Mouse (Mus musculus) MEL (cell line): ENCODE measurements around the gene Wt1. TPM values are rescaled to one million over a fixed set of nuclear protein-coding genes. Genes with fewer than 3 reads are reported as not detected.

Experiments used
- DNase-seq: peaks from one replicate; pipeline ENCODE4 v3.0.0; 2011; ENCODE audit warnings: low read depth, low spot score
- H3K27ac ChIP-seq: 2 replicates; pipeline ENCODE4 v1.5.1; 2012; ENCODE audit warnings: low read depth, mild to moderate bottlenecking, control low read depth, low read length, moderate library complexity; ENCODE audit not compliant: control insufficient read depth
- H3K27me3 ChIP-seq, 2 experiments: fragments of 150-350 bp in 1 of 2; sonication (generic) in 1 of 2; 2 replicates each; pipeline ENCODE4 v1.6.1; 2012; ENCODE audit warnings: low read length in 2 of 2, mild to moderate bottlenecking in 2 of 2, improper control_type of control experiment in 1 of 2, moderate library complexity in 1 of 2; ENCODE audit not compliant: insufficient read depth in 2 of 2, control insufficient read depth in 1 of 2
- H3K36me3 ChIP-seq, 2 experiments: 2 replicates each; pipeline ENCODE4 v1.6.1; 2012 to 2014; ENCODE audit warnings: low read length in 2 of 2, improper control_type of control experiment in 1 of 2, inconsistent platforms in 1 of 2, mild to moderate bottlenecking in 1 of 2; ENCODE audit not compliant: insufficient read depth in 2 of 2, control insufficient read depth in 1 of 2
- H3K4me1 ChIP-seq, 2 experiments: fragments of 150-350 bp in 1 of 2; sonication (generic) in 1 of 2; 2 replicates each; pipeline ENCODE4 v1.6.1; 2012; ENCODE audit warnings: low read length in 2 of 2, improper control_type of control experiment in 1 of 2, mild to moderate bottlenecking in 1 of 2; ENCODE audit not compliant: insufficient read depth in 2 of 2, control insufficient read depth in 1 of 2
- H3K4me3 ChIP-seq, 2 experiments: fragments of 150-350 bp in 1 of 2; sonication (generic) in 1 of 2; 2 replicates each; pipeline ENCODE4 v1.5.1; 2012; ENCODE audit warnings: low read depth in 2 of 2, low read length in 2 of 2, mild to moderate bottlenecking in 2 of 2, moderate library complexity in 2 of 2, control low read depth in 1 of 2, improper control_type of control experiment in 1 of 2; ENCODE audit not compliant: control insufficient read depth in 1 of 2, insufficient read depth in 1 of 2
- H3K79me2 ChIP-seq: 2 replicates; pipeline ENCODE4 v1.6.1; 2012; ENCODE audit warnings: mild to moderate bottlenecking, low read length, moderate library complexity; ENCODE audit not compliant: control insufficient read depth, poor library complexity, insufficient read depth
- H3K9ac ChIP-seq: 2 replicates; pipeline ENCODE4 v1.6.1; 2012; ENCODE audit warnings: low read depth, mild to moderate bottlenecking, control low read depth, low read length, moderate library complexity; ENCODE audit not compliant: control insufficient read depth, poor library complexity, severe bottlenecking
- H3K9me3 ChIP-seq: fragments of 150-350 bp; sonication (generic); replicated peaks from 2 replicates; pipeline ENCODE4 v1.6.1; 2012; ENCODE audit warnings: mild to moderate bottlenecking, low read length, improper control_type of control experiment, moderate library complexity; ENCODE audit not compliant: insufficient read depth
- CHD2 ChIP-seq: IDR thresholded peaks from 2 replicates; pipeline ENCODE4 v1.6.1; 2011; ENCODE audit warnings: low read length, improper control_type of control experiment
- GATA1 ChIP-seq: IDR thresholded peaks from 2 replicates; pipeline ENCODE4 v1.6.1; 2011; ENCODE audit warnings: low read depth, low read length, improper control_type of control experiment
- JUND ChIP-seq: IDR thresholded peaks from 2 replicates; pipeline ENCODE4 v1.6.1; 2011; ENCODE audit warnings: low read depth, mild to moderate bottlenecking, improper control_type of control experiment, low read length
- MAFK ChIP-seq: IDR thresholded peaks from 2 replicates; pipeline ENCODE4 v1.6.1; 2011; ENCODE audit warnings: low read depth, mild to moderate bottlenecking, low read length, improper control_type of control experiment, borderline replicate concordance
- MAX ChIP-seq: IDR thresholded peaks from 2 replicates; pipeline ENCODE4 v1.6.1; 2011; ENCODE audit warnings: low read length, improper control_type of control experiment
- MAZ ChIP-seq: IDR thresholded peaks from 2 replicates; pipeline ENCODE4 v1.6.1; 2012; ENCODE audit warnings: low read depth, mild to moderate bottlenecking, inconsistent platforms, low read length, improper control_type of control experiment
- MEF2A ChIP-seq: IDR thresholded peaks from 2 replicates; pipeline ENCODE4 v1.6.1; 2014; ENCODE audit warnings: low read depth, mild to moderate bottlenecking, inconsistent platforms, low read length, improper control_type of control experiment; ENCODE audit not compliant: poor library complexity, insufficient replicate concordance, severe bottlenecking; ENCODE audit errors: extremely low read depth
- NELFE ChIP-seq: IDR thresholded peaks from 2 replicates; pipeline ENCODE4 v1.6.1; 2011; ENCODE audit warnings: low read depth, low read length, improper control_type of control experiment
- POLR2AphosphoS2 ChIP-seq: IDR thresholded peaks from 2 replicates; pipeline ENCODE4 v1.6.1; 2011; ENCODE audit warnings: low read length, improper control_type of control experiment
- RCOR1 ChIP-seq: IDR thresholded peaks from 2 replicates; pipeline ENCODE4 v1.6.1; 2012; ENCODE audit warnings: low read depth, mild to moderate bottlenecking, inconsistent platforms, low read length, improper control_type of control experiment
- SIN3A ChIP-seq: IDR thresholded peaks from 2 replicates; pipeline ENCODE4 v1.6.1; 2012; ENCODE audit warnings: low read length, improper control_type of control experiment, inconsistent platforms
- USF1 ChIP-seq: IDR thresholded peaks from 2 replicates; pipeline ENCODE4 v1.6.1; 2014; ENCODE audit warnings: low read depth, mild to moderate bottlenecking, inconsistent platforms, low read length, improper control_type of control experiment, moderate library complexity
- ZC3H11A ChIP-seq: IDR thresholded peaks from 2 replicates; pipeline ENCODE4 v1.6.1; 2012; ENCODE audit warnings: low read depth, mild to moderate bottlenecking, inconsistent platforms, low read length, improper control_type of control experiment
- ZKSCAN1 ChIP-seq: IDR thresholded peaks from 2 replicates; pipeline ENCODE4 v1.6.1; 2012; ENCODE audit warnings: low read depth, mild to moderate bottlenecking, inconsistent platforms, low read length, improper control_type of control experiment, moderate library complexity
- ZMIZ1 ChIP-seq: IDR thresholded peaks from 2 replicates; pipeline ENCODE4 v1.6.1; 2012; ENCODE audit warnings: low read depth, mild to moderate bottlenecking, inconsistent platforms, low read length, improper control_type of control experiment, moderate library complexity
- ZNF384 ChIP-seq: IDR thresholded peaks from 2 replicates; pipeline ENCODE4 v1.6.1; 2012; ENCODE audit warnings: low read depth, mild to moderate bottlenecking, inconsistent platforms, low read length, improper control_type of control experiment
- polyA plus RNA-seq, 2 experiments: library from polyadenylated mRNA; stranded (reverse) in 1 of 2; unstranded in 1 of 2; fragments of >175 nt in 1 of 2; fragments of >200 nt in 1 of 2; gene quantifications; 2 replicates each; pipeline versions ENCODE4 v1.2.1 to v1.2.4; 2012; ENCODE audit warnings: low replicate concordance in 2 of 2, low read depth in 1 of 2; ENCODE audit not compliant: insufficient read length in 2 of 2, insufficient read depth in 1 of 2, missing spikeins in 1 of 2
- total RNA-seq: library from RNA; depleted of rRNA; stranded (reverse); fragments of 300-350 nt; gene quantifications from 2 replicates; pipeline ENCODE4 v1.2.3, GENCODE M21; 2012

Wt1 gene
- total and polyA plus RNA-seq, 3 experiments: not detected

DNA sequence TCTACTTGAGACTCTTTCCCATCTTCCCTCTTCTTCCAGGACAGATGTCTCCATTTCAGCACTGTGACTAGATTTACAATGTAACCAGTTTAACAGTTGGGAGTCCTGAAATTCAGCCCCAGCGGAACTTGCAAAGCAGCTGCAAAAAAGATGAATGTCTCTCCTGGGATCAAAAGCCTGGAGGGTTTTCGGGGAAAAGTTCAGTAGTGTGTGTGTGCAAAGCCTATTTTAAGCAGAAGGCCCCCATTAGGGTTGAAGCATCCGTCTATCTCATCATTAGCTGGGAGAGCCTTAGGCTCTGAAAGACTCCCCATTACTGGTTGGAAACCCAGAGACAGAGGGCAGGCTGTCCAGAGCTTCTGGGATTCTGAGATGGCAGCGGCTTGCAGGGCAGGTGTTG lies 37.2 kb upstream of the Wt1 start:
- no peak overlapping the region for H3K27ac ChIP-seq
- no peaks in the 10 kb centered on the region for H3K9me3 ChIP-seq
- no peak for DNase-seq
- TF ChIP-seq ZNF384 (no peak), USF1 (no peak), MAZ (no peak), CHD2 (no peak), JUND (no peak), ZKSCAN1 (no peak), MAFK (no peak), NELFE (no peak), POLR2AphosphoS2 (no peak), ZMIZ1 (no peak), MAX (no peak), ZC3H11A (no peak), GATA1 (no peak)
- H3K4me3 ChIP-seq: no peak overlapping the region
- no peaks in the 10 kb centered on the region for H3K4me1 ChIP-seq
- H3K27me3 ChIP-seq: peaks cover 0 to 4% of the 10 kb centered on the region in 2 experiments; a peak in 2 of 4 replicates
- no peaks in the 10 kb centered on the region for H3K79me2 ChIP-seq
- no peak overlapping the region for H3K9ac ChIP-seq
- no peaks in the 10 kb centered on the region for H3K36me3 ChIP-seq

DNA sequence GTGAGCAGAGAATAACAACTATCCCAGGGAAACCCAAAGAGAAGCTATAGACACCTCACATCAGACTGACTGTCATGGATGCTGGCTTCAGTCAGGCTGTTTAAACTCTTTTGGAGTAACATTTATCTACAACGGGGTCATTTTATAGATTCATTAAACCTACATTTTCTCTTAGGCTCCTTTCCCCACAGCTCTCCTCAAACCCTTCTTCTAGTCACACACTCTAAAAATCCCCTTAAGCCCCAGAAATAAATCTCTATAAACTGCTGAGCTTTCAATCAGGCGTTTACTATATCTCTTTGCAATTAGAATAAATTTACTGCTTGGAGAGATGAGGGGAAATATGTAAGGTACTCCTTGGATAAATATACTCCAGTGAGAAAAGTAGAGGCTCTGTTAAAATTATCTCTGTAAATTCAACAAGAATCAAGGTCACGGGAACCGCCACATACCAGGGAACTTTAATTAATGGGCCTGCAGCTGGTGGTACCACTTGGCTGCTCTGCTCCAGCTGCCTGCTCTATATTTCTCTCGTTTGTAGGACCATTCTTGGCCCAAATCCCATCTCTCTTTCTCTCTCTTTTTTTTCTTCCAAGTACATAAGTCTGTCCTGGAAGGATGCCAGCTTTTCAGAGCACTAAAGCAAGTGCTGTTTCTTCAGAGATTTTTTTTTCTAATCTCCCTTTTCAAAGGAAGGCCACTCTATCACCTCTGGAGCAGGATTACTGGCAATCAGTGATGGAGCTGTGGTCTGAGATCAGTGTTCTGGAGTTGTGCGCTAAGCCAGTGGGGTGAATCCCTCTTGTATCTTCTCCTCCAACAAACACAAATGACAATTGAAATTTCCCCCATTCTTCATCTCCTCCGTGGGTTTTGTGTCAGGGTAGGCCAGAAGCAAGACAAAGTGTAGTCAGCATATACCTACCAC lies 36.5 kb upstream of the Wt1 start:
- Histone ChIP-seq H3K27me3 (peaks cover 0 to 4% of the 10 kb centered on the region in 2 experiments; a peak in 2 of 4 replicates), H3K9me3 (no peaks in the 10 kb centered on the region), H3K27ac (no peak overlapping the region), H3K9ac (no peak overlapping the region), H3K36me3 (no peaks in the 10 kb centered on the region), H3K4me3 (no peak overlapping the region), H3K79me2 (no peaks in the 10 kb centered on the region), H3K4me1 (no peaks in the 10 kb centered on the region)
- DNase-seq: no peak
- TF ChIP-seq ZNF384 (no peak), MEF2A (no peak), ZC3H11A (no peak), MAZ (no peak), RCOR1 (no peak), SIN3A (no peak)
